Mouse (Mus musculus): ENCODE results near the gene L2hgdh.
A peak's percentile ranks its signal among the peaks of the same experiment; 100 is the strongest.

The L2hgdh gene

GRCm38 (mm10) chr12:69674176-69674575 is 50.5 kb downstream of the L2hgdh start:
- no peak for DNase-seq (ENCODE audit: low read depth, low spot score)

GRCm38 (mm10) chr12:69666721-69667120 is 58.0 kb downstream of the L2hgdh start:
- no peak for DNase-seq (ENCODE audit: low read depth, low spot score)

GRCm38 (mm10) chr12:69661658-69662057 is 63.0 kb downstream of the L2hgdh start:
- DNase-seq (ENCODE audit: low read depth, low spot score), result no peak

GRCm38 (mm10) chr12:69653973-69654372 is 70.7 kb downstream of the L2hgdh start:
- peak; percentile 23 for DNase-seq (ENCODE audit: low read depth, low spot score)

- no peak for DNase-seq (ENCODE audit: low read depth, low spot score)
Measured at GRCm38 (mm10) chr12:69649511-69649910, 75.2 kb downstream of the L2hgdh start.

GRCm38 (mm10) chr12:69645821-69646616 is 78.7 kb downstream of the L2hgdh start:
- DNase-seq (ENCODE audit: low read depth, low spot score), result no peak

- DNase-seq (ENCODE audit: low read depth, low spot score), result no peak
Measured at GRCm38 (mm10) chr12:69644877-69645276, 79.8 kb downstream of the L2hgdh start.

- no peak for DNase-seq (ENCODE audit: low read depth, low spot score)
Measured at GRCm38 (mm10) chr12:69642877-69643276, 81.8 kb downstream of the L2hgdh start.

Data from retina, adult 2 months (tissue).